Mouse (Mus musculus) megakaryocyte, adult 5-6 weeks (primary cell): ENCODE results near the gene Cct3. TPM values are rescaled to one million over a fixed set of nuclear protein-coding genes. Genes with fewer than 3 reads are reported as not detected.
"Not testable (repeated sequence)": the region's sequence is repeated elsewhere in the genome, so short reads cannot be mapped to it uniquely, and the experiment has no call there.

Source experiments
- ATAC-seq: 2 replicates; pipeline ENCODE4 v1.8.0; 2016; ENCODE audit warnings: mild to moderate bottlenecking, inconsistent platforms; ENCODE audit not compliant: poor library complexity, severe bottlenecking
- total RNA-seq, 2 experiments: library from RNA; stranded (forward) in 1 of 2; stranded (reverse) in 1 of 2; fragments of 153-499, 151-499 nt in 1 of 2; fragments of 221-1000, 200-1000 nt in 1 of 2; gene quantifications; 2 replicates each; pipeline versions ENCODE4 v1.2.3 to v1.2.4; 2015 to 2017

Cct3 gene
- total RNA-seq, 2 experiments from 2014 or later, result 91.2 to 153 TPM

DNA sequence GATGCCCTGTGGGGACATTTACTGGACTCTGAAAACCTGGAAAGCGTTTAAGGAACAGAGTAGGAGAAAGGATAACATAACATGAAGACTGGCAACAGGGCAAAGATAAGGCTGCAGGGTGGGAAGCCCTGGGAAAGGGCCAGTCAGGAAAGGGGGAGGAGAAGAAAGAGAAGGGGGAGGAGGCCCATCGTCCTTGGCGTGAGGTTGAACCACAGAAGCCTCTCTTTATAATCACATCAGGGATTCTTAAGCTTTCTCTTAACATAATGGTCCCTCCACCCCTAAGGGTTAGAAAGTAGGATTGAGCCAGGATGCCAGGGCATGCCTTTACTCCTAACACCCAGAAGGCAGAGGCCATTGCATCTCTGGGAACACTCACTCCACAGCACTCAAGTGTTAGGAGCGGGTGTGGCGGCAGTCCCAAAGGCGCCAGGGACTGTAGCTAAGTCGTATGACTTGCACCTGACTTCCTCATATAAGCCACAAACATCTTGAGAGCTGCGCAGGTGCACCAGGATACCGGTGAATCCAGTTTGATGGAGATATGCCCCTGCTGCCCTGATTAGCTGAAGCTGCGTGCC is 8.7 kb upstream of the Cct3 start:
- ATAC-seq, result not testable (repeated sequence)

DNA sequence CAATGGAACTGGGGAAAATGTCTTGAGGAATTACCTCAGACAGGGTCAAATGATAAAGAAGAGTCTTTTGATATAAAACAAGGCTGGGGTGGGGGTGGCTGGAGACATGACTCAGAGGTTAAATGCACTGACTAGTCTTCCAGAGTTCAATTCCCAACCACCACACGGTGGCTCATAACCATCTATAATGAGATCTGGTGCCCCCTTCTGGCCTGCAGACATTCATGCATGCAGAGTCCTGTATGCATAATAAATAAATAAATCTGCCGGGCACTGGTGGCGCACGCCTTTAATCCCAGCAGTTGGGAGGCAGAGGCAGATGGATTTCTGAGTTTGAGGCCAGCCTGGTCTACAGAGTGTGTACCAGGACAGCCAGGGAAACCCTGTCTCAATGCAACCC is 4.9 kb upstream of the Cct3 start:
- no peak for ATAC-seq

DNA sequence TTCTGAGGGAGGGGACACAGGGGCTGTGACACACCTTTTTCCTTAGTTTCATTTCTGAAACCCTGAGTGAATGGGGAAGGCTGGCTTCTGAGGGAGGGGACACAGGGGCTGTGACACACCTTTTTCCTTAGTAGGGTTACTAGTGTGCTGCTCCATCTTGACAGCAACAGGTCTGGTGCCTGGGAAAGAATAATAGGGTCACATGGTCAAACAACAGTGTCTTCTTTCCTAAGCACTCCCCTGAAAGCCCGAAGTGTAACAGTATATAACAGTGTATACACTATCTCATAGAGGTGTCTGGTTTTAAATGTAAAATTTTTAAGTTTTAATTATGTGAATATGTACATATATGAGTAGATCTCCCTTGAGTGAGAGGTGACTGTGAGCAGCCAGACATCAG is 1.6 kb upstream of the Cct3 start:
- not testable (repeated sequence) for ATAC-seq

DNA sequence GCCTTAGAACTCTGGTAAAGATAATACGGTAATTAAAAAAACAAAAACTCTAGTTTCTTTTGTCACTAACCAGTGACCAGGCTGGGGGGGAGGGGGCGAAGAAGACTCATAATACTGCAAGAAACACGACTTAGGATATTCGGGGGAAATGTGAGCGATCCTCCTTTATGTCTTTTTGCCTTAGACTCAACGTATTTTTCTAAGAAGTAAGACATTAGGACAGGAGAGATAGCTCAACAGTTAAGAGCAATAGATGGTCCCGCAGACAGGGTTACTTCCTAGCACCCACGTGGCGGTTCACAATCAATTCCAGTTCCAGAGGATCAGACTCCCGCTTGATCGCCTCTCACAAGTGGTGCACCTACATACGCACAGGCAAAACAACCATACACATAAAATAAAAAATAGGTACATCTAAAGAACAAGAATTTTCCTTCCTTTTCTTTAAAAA is 781 bp upstream of the Cct3 start:
- ATAC-seq, result no peak

DNA sequence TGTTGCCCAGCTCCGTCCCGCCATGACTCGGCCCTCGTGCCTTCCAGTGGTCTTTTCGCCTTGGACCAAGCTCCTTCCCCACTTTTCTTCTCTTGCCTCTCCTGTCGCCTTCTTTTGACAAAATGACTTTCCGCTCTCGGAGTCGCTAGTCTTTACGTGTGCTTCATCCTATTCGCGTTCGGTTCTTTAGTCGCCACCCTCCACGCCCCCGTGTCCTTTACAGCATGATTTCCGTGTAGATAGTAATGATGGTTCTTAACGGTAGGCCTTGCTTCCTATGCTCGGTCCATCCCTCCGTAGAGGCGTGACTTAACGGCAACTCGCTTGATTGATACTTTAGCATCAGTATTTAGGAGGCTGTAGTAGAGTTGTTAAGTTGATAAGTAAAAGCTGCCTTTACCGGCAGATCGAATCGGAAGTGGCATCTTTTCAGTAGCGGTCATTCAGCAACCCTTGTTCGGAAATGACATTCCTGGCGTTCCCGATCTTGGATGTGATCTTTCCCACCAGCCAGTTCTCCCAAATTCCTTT is 470 bp downstream of the Cct3 start:
- ATAC-seq, result peak; percentile 17

DNA sequence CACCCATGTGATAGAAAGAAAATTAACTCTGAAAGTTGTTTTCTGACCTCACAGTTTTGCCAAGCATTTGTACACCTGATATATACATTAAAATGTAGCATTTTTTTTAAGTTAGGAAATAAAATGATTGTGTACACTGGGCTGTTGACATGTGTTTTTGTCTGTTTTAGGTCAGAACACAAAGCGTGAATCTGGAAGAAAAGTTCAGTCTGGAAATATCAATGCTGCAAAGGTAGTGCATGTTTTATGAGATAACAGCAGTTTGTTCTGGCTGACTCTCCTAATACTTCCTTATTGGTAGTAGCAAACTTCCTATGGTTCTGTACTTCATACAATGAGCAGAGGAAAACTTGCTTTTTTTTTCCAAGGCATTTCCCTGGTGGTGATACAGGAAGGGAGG is 2.3 kb downstream of the Cct3 start:
- no peak for ATAC-seq

DNA sequence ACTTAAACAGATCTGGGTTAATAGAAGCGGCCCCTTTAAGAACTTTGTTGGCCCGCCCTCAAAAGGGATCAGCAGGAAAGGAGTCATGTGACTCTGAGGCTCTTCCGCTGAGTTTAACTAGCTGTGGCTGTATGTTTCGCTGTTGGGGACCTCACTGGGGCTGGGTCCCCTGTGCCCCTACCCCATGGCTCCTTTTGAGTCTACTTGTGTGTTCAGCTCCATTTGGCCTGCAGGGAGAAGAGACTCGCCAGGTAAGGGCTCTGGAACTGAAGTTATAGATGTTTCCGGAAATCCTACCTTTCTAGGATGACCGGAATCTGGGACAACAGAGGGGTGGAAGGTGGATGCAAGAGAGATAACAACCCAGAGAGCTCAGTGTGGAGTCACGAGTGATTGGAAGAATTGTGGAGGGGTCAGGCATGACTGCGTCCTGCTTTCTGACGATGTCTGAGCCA is 28.1 kb downstream of the Cct3 start, which contains the start of gene Glmp:
Gene Glmp, plus strand, starts transcription at position 73 of the 455 bp plus-strand sequence.
- ATAC-seq, result peak; percentile 94

DNA sequence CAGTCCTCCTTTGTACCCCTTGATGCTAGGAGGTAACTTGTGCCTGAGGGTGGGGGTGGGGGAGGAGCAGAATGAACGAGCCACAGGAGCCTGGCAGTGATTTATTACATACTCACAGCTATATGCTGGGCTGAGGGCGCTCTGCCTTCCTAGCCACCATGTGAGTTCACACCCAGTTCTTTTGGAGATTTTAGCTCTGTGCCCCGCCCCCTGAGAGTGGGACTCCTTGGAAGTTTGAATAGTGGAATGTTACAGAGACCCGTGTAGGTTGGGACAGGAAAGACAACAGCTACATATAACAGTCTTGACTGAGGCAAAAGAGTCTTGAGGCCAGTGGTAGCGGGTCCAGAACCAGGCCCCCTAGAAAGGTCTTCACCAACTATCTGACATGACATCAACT is 32.0 kb downstream of the Cct3 start:
- ATAC-seq, result no peak

DNA sequence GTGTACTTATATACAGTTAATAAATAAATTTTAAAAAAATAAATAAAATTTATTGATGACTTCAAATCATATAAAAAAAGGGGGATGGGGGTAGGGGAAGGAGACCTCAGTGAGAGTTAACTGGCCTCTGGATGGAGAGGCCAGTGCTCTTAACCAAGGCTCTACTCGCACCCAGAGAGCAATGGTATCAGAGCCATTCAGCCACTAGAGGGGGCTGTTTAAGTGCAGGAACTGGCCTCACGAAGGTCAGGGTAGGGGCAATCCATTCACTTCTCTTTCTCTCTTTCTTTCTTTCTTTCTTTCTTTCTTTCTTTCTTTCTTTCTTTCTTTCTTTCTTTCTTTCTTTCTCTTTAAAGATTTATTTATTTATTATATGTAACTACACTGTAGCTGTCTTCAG is 34.4 kb downstream of the Cct3 start:
- ATAC-seq, result 0 out of 2 replicates have a peak, but pooled peaks have one; percentile 44

DNA sequence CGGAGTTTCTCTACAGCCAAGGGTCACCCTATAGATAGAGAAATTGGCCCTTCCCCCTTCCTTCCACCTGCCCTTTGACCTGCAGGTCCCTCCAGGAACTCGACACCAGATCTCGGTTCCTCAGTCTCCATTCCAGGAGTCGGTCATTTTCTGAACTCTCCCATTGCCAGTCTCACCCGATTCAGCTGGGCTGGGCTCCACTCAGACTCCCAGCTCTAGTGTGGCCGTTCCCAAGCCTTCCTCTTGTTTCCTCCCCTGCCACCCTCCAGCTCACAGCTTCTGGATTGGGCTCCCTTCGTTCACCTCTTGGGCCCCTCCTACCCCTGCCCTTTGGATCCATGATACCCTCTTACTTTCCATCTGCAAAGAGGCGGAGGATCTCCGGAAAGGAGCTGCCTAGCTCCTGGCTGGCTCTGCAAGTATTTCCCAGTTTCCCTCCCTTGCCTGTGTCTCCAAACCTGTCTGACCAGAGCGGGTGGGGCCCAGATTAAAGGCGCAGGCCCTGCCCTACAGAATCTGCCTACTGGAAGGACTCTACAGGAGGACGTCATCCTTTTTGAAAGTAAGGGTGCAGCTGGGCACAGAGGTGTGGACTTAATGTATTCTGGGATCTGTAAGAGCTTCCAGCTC is 37.2 kb downstream of the Cct3 start:
- ATAC-seq, result no peak

DNA sequence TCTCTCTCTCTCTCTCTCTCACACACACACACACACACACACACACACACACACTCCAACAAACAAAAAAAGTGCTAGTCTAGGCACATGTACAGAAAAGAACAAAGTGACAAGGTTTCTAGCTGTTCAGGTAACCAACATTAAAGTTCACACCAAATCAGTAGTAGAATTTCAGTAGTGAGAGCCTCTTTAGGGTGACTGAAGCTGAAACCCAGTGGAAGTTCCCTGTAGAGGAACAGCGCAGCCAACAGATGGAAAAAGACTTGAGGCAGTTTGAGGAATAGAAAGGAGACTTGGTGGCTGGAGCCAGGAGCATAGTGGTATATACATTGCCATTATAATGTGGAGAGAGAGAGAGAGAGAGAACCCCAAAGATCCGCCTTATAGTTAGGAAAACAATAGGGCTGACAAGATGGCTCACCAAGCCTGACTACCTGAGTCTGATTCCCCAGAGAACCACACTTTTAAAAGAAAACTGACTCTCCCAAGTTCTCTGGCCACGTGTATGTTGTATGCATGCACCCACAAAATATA is 38.1 kb downstream of the Cct3 start:
- ATAC-seq, result no peak

DNA sequence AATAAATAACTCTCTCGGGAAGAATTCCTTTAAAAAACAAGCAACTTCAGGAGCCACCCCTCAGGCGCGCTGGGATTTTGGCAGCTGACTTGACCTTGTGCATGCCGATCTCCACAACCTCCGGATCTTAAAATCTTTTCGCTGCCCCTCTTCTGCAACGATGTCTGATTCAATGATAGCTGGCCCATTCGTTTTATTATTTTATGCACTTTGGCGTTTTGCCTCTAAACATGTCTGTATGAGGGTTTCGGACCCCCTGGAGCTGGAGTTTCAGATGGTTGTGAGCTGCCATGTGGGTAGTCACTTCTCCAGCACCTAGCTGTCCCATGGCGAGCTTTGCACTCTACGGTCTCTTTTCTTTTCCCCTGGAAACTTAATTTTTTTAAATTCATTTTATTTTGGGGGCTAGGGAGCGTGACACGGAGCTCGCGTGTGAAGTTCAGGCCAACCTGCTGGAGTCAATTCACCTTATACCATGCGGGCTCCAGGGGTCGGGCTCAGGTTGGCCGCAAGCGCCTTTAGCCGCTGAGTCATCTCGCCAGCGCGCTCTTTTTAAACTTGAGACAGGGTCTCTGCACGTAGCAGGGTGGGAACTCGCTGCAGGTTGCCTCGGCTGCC is 38.6 kb downstream of the Cct3 start:
- peak; percentile 52 for ATAC-seq

DNA sequence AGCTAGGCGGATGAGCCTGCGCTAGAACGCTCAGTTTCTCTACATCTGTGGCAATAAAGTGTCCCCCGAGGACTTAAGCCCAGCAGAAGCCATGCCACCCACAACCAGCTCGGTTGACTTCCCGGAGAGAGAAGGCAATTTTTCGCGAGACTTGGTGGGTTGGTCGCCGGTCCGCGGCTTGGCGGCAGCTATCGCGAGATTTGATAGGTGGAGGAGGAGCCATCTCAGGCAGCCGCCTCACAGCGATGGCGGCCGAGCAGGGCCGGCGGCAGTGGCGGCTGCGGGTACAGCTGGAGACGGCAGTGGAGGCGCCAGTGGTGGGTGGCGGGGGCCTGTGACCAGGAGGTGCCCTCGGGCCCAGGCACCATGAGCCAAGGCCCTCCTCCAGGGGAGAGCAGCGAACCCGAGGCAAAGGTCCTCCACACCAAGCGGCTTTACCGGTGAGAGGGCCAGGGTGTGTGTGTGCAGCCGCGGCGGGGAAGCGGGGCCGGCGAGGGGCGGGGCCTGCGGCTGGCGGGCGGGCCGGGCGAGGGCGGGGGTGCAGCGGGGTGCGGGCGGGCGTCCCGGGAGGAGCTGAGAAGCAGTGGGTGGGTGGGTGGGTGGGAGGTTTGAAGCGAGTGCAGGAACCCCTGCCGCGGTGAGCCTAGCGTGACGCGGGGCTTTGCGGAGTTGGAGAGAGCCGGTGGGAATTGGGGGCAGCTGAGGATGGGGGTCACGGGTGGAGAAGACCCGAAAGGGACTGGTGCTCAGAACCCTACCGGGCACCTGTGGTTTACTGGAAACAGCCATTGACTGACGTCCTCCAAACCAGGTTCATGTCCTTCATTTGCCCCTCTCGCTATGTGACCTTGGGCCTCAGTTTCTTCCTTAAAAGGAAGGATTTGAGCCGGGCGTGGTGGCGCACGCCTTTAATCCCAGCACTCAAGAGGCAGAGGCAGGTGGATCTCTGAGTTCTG is 39.4 kb downstream of the Cct3 start, which contains the start of the genes Tmem79 and Smg5:
Gene Tmem79, minus strand, starts transcription at position 91 of the 956 bp plus-strand sequence.
Gene Smg5, plus strand, starts transcription at position 203 of the 956 bp plus-strand sequence.
- peak; percentile 90 for ATAC-seq

DNA sequence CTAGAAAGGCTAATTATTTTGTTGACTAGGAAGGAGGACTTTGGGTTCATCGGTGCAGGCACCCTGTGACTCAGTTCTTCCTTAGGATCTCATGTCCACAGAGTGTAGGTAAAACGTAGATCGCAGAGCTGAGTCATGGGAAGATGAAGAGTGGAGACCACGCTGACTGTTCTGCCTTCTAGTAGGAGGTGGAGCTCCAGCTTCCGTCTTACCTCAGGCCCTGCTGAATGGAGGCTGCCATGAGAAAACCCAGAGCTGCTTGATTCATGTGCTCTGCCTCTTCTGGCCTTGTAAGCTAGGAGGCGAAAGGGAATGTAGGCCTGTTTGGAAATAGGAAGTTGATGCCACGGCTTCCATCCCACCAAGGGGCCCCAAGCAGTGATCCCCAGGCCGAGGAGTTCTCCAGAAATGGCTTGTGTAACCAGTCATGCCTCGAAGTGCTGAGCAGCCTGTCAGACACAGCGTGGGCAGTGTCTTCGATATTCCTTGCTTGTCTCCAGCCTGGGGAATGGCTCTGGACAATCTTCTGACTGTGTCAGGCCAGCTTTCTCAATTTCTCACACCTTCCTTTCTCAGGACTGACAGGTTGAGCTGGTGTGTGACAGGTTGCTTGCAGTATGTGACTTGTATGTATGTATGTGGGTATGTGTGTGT is 40.6 kb downstream of the Cct3 start:
- peak; percentile 20 for ATAC-seq

DNA sequence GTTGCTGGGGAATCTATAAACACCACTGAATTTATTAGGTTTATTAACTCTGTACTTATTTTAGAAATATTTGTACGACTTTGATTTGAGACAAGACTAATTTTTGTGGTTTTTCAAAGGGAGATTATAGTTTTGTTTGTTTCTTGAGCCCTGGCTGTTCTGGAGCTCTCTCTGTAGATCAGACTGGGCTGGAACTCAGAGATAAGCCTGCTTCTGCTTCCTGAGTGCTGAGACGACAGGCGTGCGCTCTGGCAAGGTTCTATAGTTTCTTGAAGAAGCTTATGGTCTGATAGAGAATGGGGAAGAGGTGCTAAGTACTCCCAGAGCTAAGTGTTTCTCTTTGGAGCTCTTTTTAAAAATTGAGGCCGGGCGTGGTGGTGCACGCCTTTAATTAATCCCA is 41.4 kb downstream of the Cct3 start:
- no peak for ATAC-seq

DNA sequence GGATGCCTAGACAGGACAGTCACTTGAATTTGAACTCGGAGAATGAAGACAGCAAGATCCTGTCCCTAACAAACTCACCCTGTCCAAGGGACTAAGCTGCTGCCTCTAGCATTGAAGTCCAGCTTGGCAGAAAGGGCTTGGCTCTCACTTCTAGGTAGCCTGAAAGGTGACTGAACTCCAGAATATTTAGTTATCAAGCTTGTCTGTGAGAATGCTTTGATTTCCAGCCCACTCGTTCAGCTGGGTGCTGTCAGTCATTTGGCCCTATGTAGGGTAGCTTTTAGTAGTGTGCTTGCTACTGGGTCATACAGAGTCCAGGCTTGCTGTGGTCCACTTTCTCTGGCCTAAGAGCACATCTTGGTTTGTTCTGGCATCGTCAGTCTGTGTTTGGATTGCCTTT is 42.1 kb downstream of the Cct3 start:
- no peak for ATAC-seq

DNA sequence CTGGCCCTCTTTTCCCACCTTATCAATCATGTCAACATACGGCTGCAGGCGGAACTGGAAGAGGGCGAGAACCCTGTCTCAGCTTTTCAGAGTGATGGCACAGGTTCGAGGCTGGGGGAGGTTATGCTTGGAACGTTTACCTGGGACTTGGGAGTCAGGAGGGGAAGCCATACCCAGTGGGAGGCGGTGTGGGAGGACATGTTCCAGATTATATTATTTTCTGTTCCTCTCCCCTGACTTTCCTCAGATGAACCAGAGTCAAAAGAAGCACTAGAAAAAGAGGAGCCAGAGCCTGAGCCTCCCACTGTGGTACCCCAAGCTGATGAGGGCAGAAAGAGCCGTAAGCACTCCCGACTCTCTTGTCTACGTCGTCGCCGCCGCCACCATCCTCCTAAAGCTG is 53.8 kb downstream of the Cct3 start:
- no peak for ATAC-seq

DNA sequence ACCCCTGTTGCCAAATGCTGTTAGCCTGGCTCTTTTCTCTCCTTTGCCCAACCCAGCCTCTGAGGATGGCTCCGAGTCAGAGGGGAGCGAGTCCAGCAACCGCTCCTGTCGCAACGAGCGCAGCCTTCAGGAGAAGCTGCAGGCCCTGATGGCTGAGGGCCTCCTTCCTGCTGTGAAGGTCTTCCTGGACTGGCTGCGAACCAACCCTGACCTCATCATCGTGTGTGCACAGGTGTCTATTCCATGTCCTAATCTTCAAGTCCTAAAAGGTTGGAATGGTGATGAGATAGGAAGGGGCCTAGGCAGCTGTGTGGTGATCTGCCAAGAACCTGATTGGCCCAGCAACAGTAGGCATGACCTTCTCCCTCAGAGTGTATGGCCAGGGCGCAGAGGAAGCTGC is 56.0 kb downstream of the Cct3 start:
- no peak for ATAC-seq

DNA sequence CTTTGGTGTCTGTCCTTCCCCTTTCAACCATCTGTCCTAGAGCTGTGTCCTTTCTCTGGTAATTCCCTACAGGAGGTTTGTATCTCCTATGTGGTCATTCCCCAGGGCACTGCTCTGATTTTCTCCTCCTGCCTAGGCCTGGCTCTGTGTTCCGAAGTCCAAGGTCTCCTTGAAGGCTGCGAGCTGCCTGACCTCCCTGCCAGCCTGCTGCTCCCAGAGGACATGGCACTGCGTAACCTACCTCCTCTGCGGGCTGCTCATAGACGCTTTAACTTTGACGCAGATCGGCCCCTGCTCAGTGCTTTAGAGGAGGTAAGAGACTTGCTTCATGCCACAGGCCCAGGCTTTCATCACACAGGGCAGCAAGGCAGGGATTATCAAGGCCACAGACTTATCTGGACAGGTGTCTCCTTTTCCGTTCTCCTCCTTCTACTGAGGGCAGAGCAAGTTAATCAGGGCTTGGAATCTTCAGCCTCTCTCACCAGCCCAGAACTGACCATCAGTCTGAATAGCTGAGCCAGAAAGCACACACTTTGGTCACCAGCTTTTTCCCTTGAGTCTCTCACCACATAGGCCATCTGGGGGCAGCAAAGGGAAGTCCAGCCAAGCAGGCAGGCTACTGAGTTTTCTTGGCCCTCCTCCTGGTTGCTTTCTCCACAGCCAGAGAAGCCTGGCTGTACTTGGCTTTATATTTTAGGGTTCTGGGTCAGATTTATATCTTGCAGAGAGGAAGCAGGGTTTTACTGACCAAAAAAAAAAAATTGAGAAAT is 57.7 kb downstream of the Cct3 start:
- no peak for ATAC-seq
